Mouse (Mus musculus) thymus, adult 2 months (tissue): Measurements from ENCODE around the gene Cwc25.

Experiments used
- CTCF ChIP-seq: fragments of 200-500 bp; IDR thresholded peaks from 2 replicates; pipeline ENCODE4 v1.5.1; 2012; ENCODE audit warnings: mild to moderate bottlenecking, control low read depth, low read length, moderate library complexity, borderline replicate concordance; ENCODE audit not compliant: control insufficient read depth, poor library complexity, insufficient read depth; ENCODE audit errors: extremely low read depth
- POLR2A ChIP-seq: fragments of 200-500 bp; IDR thresholded peaks from 2 replicates; pipeline ENCODE4 v1.6.1; 2012; ENCODE audit warnings: mild to moderate bottlenecking, low read length, control low read depth, moderate library complexity; ENCODE audit not compliant: control insufficient read depth, poor library complexity, insufficient read depth; ENCODE audit errors: extremely low read depth

GRCm38 (mm10) chr11:97805662-97806612 lies 39.6 kb upstream of the Cwc25 start:
- TF ChIP-seq CTCF = no peak
- TF ChIP-seq POLR2A = no peak
